7 mouse cellular contexts compared by ENCODE assay signal in genomic region chr13:56597831-56598612, GRCm38 (mm10). TPM values are rescaled to one million over a fixed set of nuclear protein-coding genes. Genes with fewer than 3 reads are reported as not detected.
DNase-seq lines count a peak whose midpoint lies in the region; ATAC-seq and TF ChIP-seq lines count a peak whose summit lies in the region.

No protein-coding gene starts in this region.

- H3K4me3 ChIP-seq in liver, embryonic 12.5 days: no peak overlapping the region
- no peak overlapping the region for H3K4me3 ChIP-seq in embryonic facial prominence, embryonic 14.5 days (ENCODE audit: low read depth, low read length)
- no peak overlapping the region for H3K4me3 ChIP-seq in hindbrain, postnatal 0 days (ENCODE audit: low read length)

- no peak overlapping the region for H3K4me2 ChIP-seq in liver, embryonic 12.5 days
- no peak overlapping the region for H3K4me2 ChIP-seq in embryonic facial prominence, embryonic 14.5 days (ENCODE audit: low read depth, low read length)
- H3K4me2 ChIP-seq in hindbrain, postnatal 0 days (ENCODE audit: low read depth, low read length): peak overlapping the region; percentile 26

- H3K4me1 ChIP-seq in liver, embryonic 12.5 days: no peaks in the 10 kb centered on the region
- H3K4me1 ChIP-seq in embryonic facial prominence, embryonic 14.5 days (ENCODE audit: control insufficient read depth, insufficient read depth, low read length): peaks cover 68% of the 10 kb centered on the region
- peaks cover 9% of the 10 kb centered on the region; the same call in 1 of the 2 replicates for H3K4me1 ChIP-seq in hindbrain, postnatal 0 days (ENCODE audit: insufficient read depth, low read length)

- no peaks in the 10 kb centered on the region for H3K36me3 ChIP-seq in liver, embryonic 12.5 days
- no peaks in the 10 kb centered on the region for H3K36me3 ChIP-seq in embryonic facial prominence, embryonic 14.5 days (ENCODE audit: control insufficient read depth, insufficient read depth, low read length)
- no peaks in the 10 kb centered on the region for H3K36me3 ChIP-seq in hindbrain, postnatal 0 days (ENCODE audit: insufficient read depth, low read length)

- H3K27ac ChIP-seq in liver, embryonic 12.5 days: no peak overlapping the region
- peak overlapping the region; percentile 59 for H3K27ac ChIP-seq in embryonic facial prominence, embryonic 14.5 days (replicated peaks; ENCODE audit: low read depth, low read length)
- no peak overlapping the region for H3K27ac ChIP-seq in hindbrain, postnatal 0 days

- no peak overlapping the region for H3K9ac ChIP-seq in liver, embryonic 12.5 days
- H3K9ac ChIP-seq in embryonic facial prominence, embryonic 14.5 days (ENCODE audit: low read depth, low read length): no peak overlapping the region
- no peak overlapping the region for H3K9ac ChIP-seq in hindbrain, postnatal 0 days (replicated peaks; ENCODE audit: low read length)

- ATAC-seq in liver, embryonic 12.5 days: no peak
- ATAC-seq in embryonic facial prominence, embryonic 14.5 days (ENCODE audit: low read depth): peak; percentile 51
- peak; percentile 65 for ATAC-seq in hindbrain, postnatal 0 days

- 0 out of 2 replicates have a peak, but pooled peaks cover 3% of the 10 kb centered on the region for H3K27me3 ChIP-seq in liver, embryonic 12.5 days (replicated peaks)
- H3K27me3 ChIP-seq in embryonic facial prominence, embryonic 14.5 days (replicated peaks; ENCODE audit: control insufficient read depth, insufficient read depth, low read length): no peaks in the 10 kb centered on the region
- no peaks in the 10 kb centered on the region for H3K27me3 ChIP-seq in hindbrain, postnatal 0 days (ENCODE audit: insufficient read depth, low read length)

- H3K9me3 ChIP-seq in liver, embryonic 12.5 days (replicated peaks): no peaks in the 10 kb centered on the region
- H3K9me3 ChIP-seq in embryonic facial prominence, embryonic 14.5 days (ENCODE audit: control insufficient read depth, low read length): no peaks in the 10 kb centered on the region
- no peaks in the 10 kb centered on the region for H3K9me3 ChIP-seq in hindbrain, postnatal 0 days (ENCODE audit: low read length)

- DNase-seq in liver: peak; percentile 24
- DNase-seq in embryonic facial prominence, embryonic 14.5 days (ENCODE audit: low spot score): peak; percentile 92
- peak; percentile 68 for DNase-seq in hindbrain, postnatal 0 days (ENCODE audit: low spot score)
- peak; percentile 57 for DNase-seq in lung, postnatal 25 days (ENCODE audit: low spot score)
- no peak for DNase-seq in yolk sac, embryonic 10.5 days (ENCODE audit: low spot score)
- DNase-seq in cerebellum, adult 9-10 months: no peak

- TF ChIP-seq CTCF in hindbrain, postnatal 0 days (IDR thresholded peaks at IDR 0.05; ENCODE audit: low read depth): no peak

- 53% methylated on average over 12 of the region's 12 CpGs for WGBS in liver, embryonic 12.5 days (ENCODE audit: insufficient replicate concordance)
- WGBS in embryonic facial prominence, embryonic 14.5 days: 38% methylated on average over 12 of the region's 12 CpGs
- WGBS in hindbrain, postnatal 0 days: 21% methylated on average over 12 of the region's 12 CpGs

RNA-seq across cellular contexts. Expression of gene Tgfbi, which starts 11.3 kb away (rescaled TPM):
- polyA plus RNA-seq in liver, embryonic 12.5 days (2016; fragmentation: Nextera tagmentation; extraction: Ambion mirVana): 13.4 and 14.0 TPM in 2 replicates
- polyA plus RNA-seq in embryonic facial prominence, embryonic 14.5 days (2014; fragmentation: Nextera tagmentation; extraction: Ambion mirVana): 60.1 and 79.9 TPM in 2 replicates
- 4.9 and 8.6 TPM in 2 replicates for total RNA-seq in hindbrain, postnatal 0 days (2014; rRNA removed)
- polyA plus RNA-seq in hindbrain, postnatal 0 days (2015; fragmentation: Nextera tagmentation; extraction: Ambion mirVana): 6.2 and 7.1 TPM in 2 replicates

RNA-seq across cellular contexts. Expression of gene Lect2, which starts 49.7 kb away (rescaled TPM):
- 31.7 and 38.1 TPM in 2 replicates for polyA plus RNA-seq in liver, embryonic 12.5 days (2016; fragmentation: Nextera tagmentation; extraction: Ambion mirVana)
- 0.21 TPM in 1 of 2 replicates, not detected in the other for polyA plus RNA-seq in embryonic facial prominence, embryonic 14.5 days (2014; fragmentation: Nextera tagmentation; extraction: Ambion mirVana)
- not detected in 2 replicates for total RNA-seq in hindbrain, postnatal 0 days (2014; rRNA removed)
- polyA plus RNA-seq in hindbrain, postnatal 0 days (2015; fragmentation: Nextera tagmentation; extraction: Ambion mirVana): 0.23 TPM in 1 of 2 replicates, not detected in the other

Comparison
In these comparisons a context has a peak if more than half of its experiments do, and no peak if none do; other contexts are left out.
1. DNase-seq: peak in liver (single experiment), embryonic facial prominence, embryonic 14.5 days (single experiment), hindbrain, postnatal 0 days (single experiment) and lung, postnatal 25 days (single experiment); none in yolk sac, embryonic 10.5 days (single experiment) and cerebellum, adult 9-10 months (single experiment).
2. RNA of gene Lect2, which starts 49.7 kb away (polyA plus RNA-seq): 31.7 to 38.1 TPM in liver, embryonic 12.5 days; 0.21 TPM in embryonic facial prominence, embryonic 14.5 days and 0.23 TPM in hindbrain, postnatal 0 days; every median in the first group is over 10 times any median in the second.